Mouse (Mus musculus) liver, embryonic 14.5 days (tissue): Measurements from ENCODE around the gene Plch1. TPM values are rescaled to one million over a fixed set of nuclear protein-coding genes. Genes with fewer than 3 reads are reported as not detected.

ENCODE experiments used
- ATAC-seq: fragments of 200-750 bp; cut with Nextera tagmentation; 2 replicates; pipeline ENCODE4 v1.8.0; 2017; ENCODE audit warnings: moderate number of reproducible peaks, mild to moderate bottlenecking, moderate library complexity; ENCODE audit not compliant: insufficient read depth
- DNase-seq, 3 experiments: peaks; one replicate each; pipeline ENCODE4 v3.0.0-alpha.2; 2012 to 2013; ENCODE audit warnings: low read depth in 3 of 3, low spot score in 3 of 3
- H3K27ac ChIP-seq: fragments of 300-500 bp; sonication (generic); 2 replicates; pipeline ENCODE4 v1.5.1; 2014; ENCODE audit warnings: moderate library complexity, mild to moderate bottlenecking, control low read depth, inconsistent platforms
- H3K27me3 ChIP-seq: fragments of 300-500 bp; sonication (generic); 2 replicates; pipeline ENCODE4 v1.6.1; 2014; ENCODE audit warnings: mild to moderate bottlenecking, low read length, moderate library complexity; ENCODE audit not compliant: control insufficient read depth, insufficient read depth
- H3K36me3 ChIP-seq: fragments of 300-500 bp; sonication (generic); replicated peaks from 2 replicates; pipeline ENCODE4 v1.6.1; 2014; ENCODE audit warnings: low read depth; ENCODE audit not compliant: control insufficient read depth, insufficient read depth
- H3K4me1 ChIP-seq, 2 experiments: fragments of 200-500 bp in 1 of 2; fragments of 300-500 bp in 1 of 2; sonication (generic) in 1 of 2; replicated peaks; 2 replicates each; pipeline ENCODE4 v1.6.1; 2012 to 2014; ENCODE audit warnings: antibody characterized with exemption in 1 of 2, inconsistent platforms in 1 of 2, low read length in 1 of 2; ENCODE audit not compliant: control insufficient read depth in 2 of 2, insufficient read depth in 2 of 2
- H3K4me2 ChIP-seq: fragments of 300-500 bp; sonication (generic); 2 replicates; pipeline ENCODE4 v1.6.1; 2014; ENCODE audit warnings: low read depth, mild to moderate bottlenecking, control low read depth, moderate library complexity
- H3K4me3 ChIP-seq, 2 experiments: fragments of 200-500 bp in 1 of 2; fragments of 300-500 bp in 1 of 2; sonication (generic) in 1 of 2; 2 replicates each; pipeline ENCODE4 v1.5.1; 2012 to 2014; ENCODE audit warnings: low read depth in 2 of 2, low read length in 2 of 2, mild to moderate bottlenecking in 2 of 2, control low read depth in 1 of 2, inconsistent platforms in 1 of 2, moderate library complexity in 1 of 2; ENCODE audit not compliant: insufficient read depth in 1 of 2
- H3K9ac ChIP-seq: fragments of 300-500 bp; sonication (generic); replicated peaks from 2 replicates; pipeline ENCODE4 v1.6.1; 2014; ENCODE audit warnings: mild to moderate bottlenecking, control low read depth, moderate library complexity
- H3K9me3 ChIP-seq: fragments of 300-500 bp; sonication (generic); 2 replicates; pipeline ENCODE4 v1.6.1; 2016; ENCODE audit warnings: low read length, mixed read lengths; ENCODE audit not compliant: control insufficient read depth
- CTCF ChIP-seq: IDR thresholded peaks from 2 replicates; pipeline ENCODE4 v1.5.1; 2016; ENCODE audit warnings: antibody characterized with exemption, low read depth, control low read depth
- EP300 ChIP-seq: IDR thresholded peaks from 2 replicates; pipeline ENCODE4 v1.6.1; 2016; ENCODE audit warnings: antibody characterized with exemption, low read depth
- WGBS: fragments of 180-500 bp; shearing (Covaris S2); extraction: QIAGEN DNeasy Blood & Tissue Kit; methylation state at CpG from one replicate; pipeline ENCODE4 v1.1.7; 2014; ENCODE audit not compliant: insufficient replicate concordance; 5-methylcytosine and 5-hydroxymethylcytosine counted together
- polyA plus RNA-seq, 2 experiments: library from polyadenylated mRNA; depleted of rRNA in 1 of 2; stranded (reverse) in 1 of 2; unstranded in 1 of 2; fragments of >200 nt; fragmentation: Nextera tagmentation in 1 of 2; extraction: Ambion mirVana in 1 of 2; gene quantifications; 2 replicates each; pipeline versions ENCODE4 v1.2.1 to v1.2.3; 2012 to 2014

The Plch1 gene
- polyA plus RNA-seq, 2 experiments, result 0.11 to 0.14 TPM

DNA sequence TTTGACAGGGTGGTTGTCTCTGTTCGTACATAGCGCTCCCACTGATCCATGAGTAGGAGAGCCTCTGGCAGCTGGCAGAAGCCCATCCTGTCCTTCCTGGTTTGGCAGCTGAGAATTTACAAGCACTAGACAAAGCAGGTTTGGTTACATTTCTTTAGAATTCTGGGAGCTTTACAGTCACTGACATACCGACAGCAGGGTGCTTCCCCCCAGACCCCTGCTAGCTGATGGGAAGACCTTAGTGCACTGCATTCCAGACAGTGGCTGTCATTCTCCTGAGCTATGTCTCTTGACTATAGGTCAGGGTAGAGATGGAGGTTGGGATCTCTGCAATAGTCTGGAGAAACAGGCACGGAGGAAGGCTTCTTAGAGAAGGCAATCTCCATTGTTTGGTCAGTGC, 230.5 kb downstream of the Plch1 start:
- TF ChIP-seq EP300, result no peak
- no peak for TF ChIP-seq CTCF
- Histone ChIP-seq H3K27me3 (no peaks in the 10 kb centered on the region), H3K4me1 (no peaks in the 10 kb centered on the region), H3K4me2 (no peak overlapping the region), H3K9ac (no peak overlapping the region), H3K36me3 (no peaks in the 10 kb centered on the region), H3K9me3 (no peaks in the 10 kb centered on the region), H3K4me3 (no peak overlapping the region), H3K27ac (no peak overlapping the region)
- DNase-seq (no peak), ATAC-seq (no peak)
- 60% methylated on average over 4 of the region's 4 CpGs for WGBS

DNA sequence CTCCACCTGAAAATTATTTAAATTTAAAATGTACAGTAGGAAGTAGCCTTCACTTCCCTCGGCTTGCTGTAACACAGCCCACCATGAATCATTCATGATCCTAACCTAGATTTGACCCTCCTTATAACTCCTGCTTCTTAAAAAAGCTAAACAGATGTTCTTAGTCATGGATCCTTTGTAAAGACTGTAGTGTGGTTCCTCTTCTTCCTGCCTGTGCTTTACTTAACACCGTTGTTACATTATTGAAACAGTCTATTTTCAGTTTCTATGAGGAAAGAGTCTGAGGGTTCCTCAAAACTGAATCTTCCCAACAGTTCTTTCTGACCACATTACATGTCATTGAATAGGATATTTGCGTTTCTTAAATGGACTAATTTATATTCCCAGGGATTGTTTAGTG, 234.0 kb downstream of the Plch1 start:
- WGBS, result 37% methylated on average over 3 of the region's 3 CpGs
- H3K27ac ChIP-seq, result no peak overlapping the region

DNA sequence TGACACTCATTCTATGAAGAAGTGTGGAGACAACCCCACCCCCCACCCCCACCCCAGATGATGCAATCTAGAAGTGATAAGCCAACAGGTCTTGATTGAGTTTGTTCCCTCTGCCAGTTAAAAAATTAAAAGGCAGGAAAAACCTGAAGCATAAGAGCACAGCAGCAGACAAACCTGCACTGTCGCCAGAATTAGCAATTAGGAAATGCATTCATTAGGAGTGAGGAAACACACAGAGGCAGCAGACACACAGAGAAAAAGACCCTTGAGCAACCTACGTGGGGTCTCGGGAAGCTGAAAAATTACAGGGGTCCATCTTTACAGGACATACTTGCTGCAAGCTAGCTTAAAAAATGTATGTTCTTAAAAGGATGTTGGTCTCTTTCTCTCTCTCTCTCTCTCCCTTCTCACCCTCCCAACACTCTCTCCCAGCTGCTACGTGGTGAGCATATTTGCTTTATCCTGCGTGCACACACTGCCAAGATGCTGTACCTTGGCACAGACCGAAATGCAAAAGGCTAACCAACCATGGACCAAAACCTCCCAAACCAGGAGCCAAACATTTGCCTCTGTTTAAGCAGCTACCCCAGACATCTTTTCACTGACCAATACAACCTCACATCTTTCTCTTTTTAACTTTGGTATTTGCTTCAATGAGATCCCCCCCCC, 234.6 kb downstream of the Plch1 start:
- no peaks in the 10 kb centered on the region for H3K9me3 ChIP-seq
- WGBS, result 55% methylated on average over 6 of the region's 6 CpGs

More for the DNA sequence above, 234.0 kb downstream of the Plch1 start:
- Histone ChIP-seq H3K9me3 (no peaks in the 10 kb centered on the region), H3K4me3 (no peak overlapping the region), H3K9ac (no peak overlapping the region), H3K36me3 (no peaks in the 10 kb centered on the region), H3K4me2 (no peak overlapping the region), H3K27me3 (no peaks in the 10 kb centered on the region), H3K4me1 (no peaks in the 10 kb centered on the region)
- DNase-seq (no peak), ATAC-seq (no peak)
- no peak for TF ChIP-seq CTCF
- TF ChIP-seq EP300, result no peak

More for the DNA sequence above, 234.6 kb downstream of the Plch1 start:
- no peak for DNase-seq
- no peak for ATAC-seq
- H3K4me2 ChIP-seq, result no peak overlapping the region
- H3K27ac ChIP-seq, result no peak overlapping the region
- no peak for TF ChIP-seq CTCF
- TF ChIP-seq EP300, result no peak
- H3K9ac ChIP-seq, result no peak overlapping the region
- H3K4me3 ChIP-seq, result no peak overlapping the region
- H3K27me3 ChIP-seq, result no peaks in the 10 kb centered on the region
- H3K36me3 ChIP-seq, result no peaks in the 10 kb centered on the region
- H3K4me1 ChIP-seq, result no peaks in the 10 kb centered on the region

Other genes starting within 250 kb of the Plch1 start
- 0.65 and 1.1 TPM in 2 replicates for gene E130311K13Rik, start 30.0 kb upstream of the Plch1 start, polyA plus RNA-seq (2012; rRNA removed)
- gene E130311K13Rik, start 30.0 kb upstream of the Plch1 start, polyA plus RNA-seq (2014; fragmentation: Nextera tagmentation; extraction: Ambion mirVana), result 1.2 and 1.9 TPM in 2 replicates
- 6.0 and 7.1 TPM in 2 replicates for gene Slc33a1, start 65.3 kb upstream of the Plch1 start, polyA plus RNA-seq (2012; rRNA removed)
- gene Slc33a1, start 65.3 kb upstream of the Plch1 start, polyA plus RNA-seq (2014; fragmentation: Nextera tagmentation; extraction: Ambion mirVana), result 9.8 and 11.0 TPM in 2 replicates
- gene Gmps, start 76.6 kb upstream of the Plch1 start, polyA plus RNA-seq (2012; rRNA removed), result 4.8 and 7.5 TPM in 2 replicates
- 23.1 and 23.4 TPM in 2 replicates for gene Gmps, start 76.6 kb upstream of the Plch1 start, polyA plus RNA-seq (2014; fragmentation: Nextera tagmentation; extraction: Ambion mirVana)
- 0.01 TPM in 2 replicates for gene Vmn2r1, start 182.1 kb upstream of the Plch1 start, polyA plus RNA-seq (2012; rRNA removed)
- not detected in 2 replicates for gene Vmn2r1, start 182.1 kb upstream of the Plch1 start, polyA plus RNA-seq (2014; fragmentation: Nextera tagmentation; extraction: Ambion mirVana)
- not detected in 2 replicates for gene Vmn2r2, start 242.5 kb upstream of the Plch1 start, polyA plus RNA-seq (2012; rRNA removed)
- gene Vmn2r2, start 242.5 kb upstream of the Plch1 start, polyA plus RNA-seq (2014; fragmentation: Nextera tagmentation; extraction: Ambion mirVana), result not detected in 2 replicates